Mouse (Mus musculus) lung, postnatal 0 days (tissue): ENCODE results near the gene G6pc2.

Experiments
- CTCF ChIP-seq: IDR thresholded peaks from 2 replicates; pipeline ENCODE4 v1.5.1; 2016; ENCODE audit warnings: antibody characterized with exemption, mild to moderate bottlenecking
- EP300 ChIP-seq: IDR thresholded peaks from 2 replicates; pipeline ENCODE4 v1.6.1; 2016; ENCODE audit warnings: antibody characterized with exemption, mild to moderate bottlenecking, control low read depth

- TF ChIP-seq CTCF: no peak
- TF ChIP-seq EP300: no peak
Observed at GRCm38 (mm10) chr2:69244924-69245323, 34.1 kb downstream of the G6pc2 start.
